Mouse (Mus musculus) liver, postnatal 0 days (tissue): ENCODE measurements around the gene Gabbr1. TPM values are rescaled to one million over a fixed set of nuclear protein-coding genes. Genes with fewer than 3 reads are reported as not detected.

Experiments used
- ATAC-seq: fragments of 200-750 bp; cut with Nextera tagmentation; 2 replicates; pipeline ENCODE4 v1.8.0; 2017; ENCODE audit warnings: mild to moderate bottlenecking, moderate library complexity
- DNase-seq: peaks from one replicate; pipeline ENCODE4 v3.0.0-alpha.2; 2016
- H3K27ac ChIP-seq: fragments of 300-500 bp; sonication (generic); 2 replicates; pipeline ENCODE4 v1.5.1; 2014; ENCODE audit warnings: antibody characterized with exemption, moderate library complexity, mild to moderate bottlenecking, low read depth
- H3K27me3 ChIP-seq: fragments of 300-500 bp; sonication (generic); 2 replicates; pipeline ENCODE4 v1.6.1; 2014; ENCODE audit warnings: low read length, control low read depth, mixed read lengths; ENCODE audit not compliant: insufficient read depth
- H3K36me3 ChIP-seq: fragments of 300-500 bp; sonication (generic); replicated peaks from 2 replicates; pipeline ENCODE4 v1.6.1; 2014; ENCODE audit warnings: mild to moderate bottlenecking, control low read depth, low read length, moderate library complexity, mixed read lengths; ENCODE audit not compliant: insufficient read depth
- H3K4me1 ChIP-seq: fragments of 300-500 bp; sonication (generic); 2 replicates; pipeline ENCODE4 v1.6.1; 2014; ENCODE audit warnings: antibody characterized with exemption, mild to moderate bottlenecking, control low read depth; ENCODE audit not compliant: insufficient read depth
- H3K4me2 ChIP-seq: fragments of 300-500 bp; sonication (generic); 2 replicates; pipeline ENCODE4 v1.6.1; 2014; ENCODE audit warnings: low read depth, mild to moderate bottlenecking, low read length, moderate library complexity, mixed read lengths
- H3K4me3 ChIP-seq: fragments of 300-500 bp; sonication (generic); 2 replicates; pipeline ENCODE4 v1.5.1; 2014; ENCODE audit warnings: low read depth, low read length
- H3K9ac ChIP-seq: fragments of 300-500 bp; sonication (generic); replicated peaks from 2 replicates; pipeline ENCODE4 v1.6.1; 2014; ENCODE audit warnings: mild to moderate bottlenecking, moderate library complexity
- H3K9me3 ChIP-seq: fragments of 300-500 bp; sonication (generic); 2 replicates; pipeline ENCODE4 v1.6.1; 2016; ENCODE audit warnings: mild to moderate bottlenecking, control low read depth, low read length, mixed read lengths
- CTCF ChIP-seq: sonication (generic); IDR thresholded peaks from 2 replicates; pipeline ENCODE4 v1.5.1; 2016; ENCODE audit warnings: antibody characterized with exemption, low read depth
- EP300 ChIP-seq: IDR thresholded peaks from 2 replicates; pipeline ENCODE4 v1.6.1; 2016; ENCODE audit warnings: antibody characterized with exemption, low read depth, mild to moderate bottlenecking
- WGBS: fragments of 180-500 bp; shearing (Covaris S2); extraction: QIAGEN DNeasy Blood & Tissue Kit; methylation state at CpG from one replicate; pipeline ENCODE4 v1.1.7; 2014; ENCODE audit not compliant: insufficient replicate concordance; 5-methylcytosine and 5-hydroxymethylcytosine counted together
- polyA plus RNA-seq: library from polyadenylated mRNA; unstranded; fragments of >200 nt; fragmentation: Nextera tagmentation; extraction: Ambion mirVana; gene quantifications from 2 replicates; pipeline ENCODE4 v1.2.1, GENCODE M21; 2015

Gene Gabbr1
- polyA plus RNA-seq, 1 experiment from 2014 or later: 0.46 TPM

DNA sequence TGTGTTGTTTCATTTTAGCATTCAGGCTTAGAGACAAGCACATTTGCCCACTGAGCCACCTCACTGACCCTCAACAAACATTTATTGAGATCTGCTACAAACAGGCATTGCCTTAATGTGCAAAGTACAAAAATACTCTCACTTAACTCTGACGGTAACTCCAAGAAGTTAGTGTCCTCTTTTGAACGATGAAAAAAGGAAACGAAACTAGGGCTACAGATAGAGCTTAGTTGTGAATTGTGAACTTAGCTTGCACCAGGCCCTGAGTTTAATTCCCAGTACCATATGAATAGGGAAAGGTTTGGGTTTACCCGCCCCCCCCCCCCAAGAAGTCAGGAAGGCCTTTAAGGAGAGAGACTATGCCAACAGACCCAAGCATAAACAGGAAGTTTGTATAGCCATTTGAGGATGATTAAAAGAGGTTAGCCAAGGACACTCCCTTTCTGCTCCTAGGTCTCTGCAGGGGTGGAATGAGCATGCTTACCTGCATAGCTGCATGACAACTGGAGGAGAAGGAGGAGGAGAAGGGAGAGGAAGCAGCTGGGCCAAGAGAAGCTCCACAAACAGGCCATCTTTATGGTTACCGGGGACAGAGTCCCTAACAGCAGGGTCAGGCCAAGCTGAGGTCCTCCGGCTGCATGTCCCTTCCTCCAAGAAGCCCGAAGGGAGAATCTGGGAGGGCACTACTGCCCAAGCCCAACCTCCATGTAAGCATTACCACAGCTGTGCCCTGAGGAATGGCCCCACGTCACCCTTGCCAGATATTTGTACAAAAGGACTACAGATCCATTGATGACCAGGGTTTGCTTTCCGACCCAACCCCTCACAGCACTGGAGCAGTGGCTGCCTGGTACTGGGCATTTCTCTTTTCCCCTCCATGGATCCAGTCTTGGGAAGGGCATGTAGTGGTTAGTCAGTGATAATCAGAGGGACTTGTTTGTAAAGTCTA, 22.9 kb upstream of the Gabbr1 start, which contains the start of gene Mog:
Mog (minus strand) TSS at position 771 of the 949 bp plus-strand sequence.
- TF ChIP-seq EP300 (no peak), CTCF (no peak)
- Histone ChIP-seq H3K4me3 (no peak within 1 kb of the TSS), H3K9ac (no peak within 1 kb of the TSS), H3K4me2 (no peak within 1 kb of the TSS), H3K27ac (no peak within 1 kb of the TSS), H3K36me3 (no peaks in the 10 kb centered on the region), H3K27me3 (no peaks in the 10 kb centered on the region), H3K4me1 (no peaks in the 10 kb centered on the region), H3K9me3 (no peaks in the 10 kb centered on the region)
- ATAC-seq: no peak
- no peak for DNase-seq
- WGBS: 62% methylated on average over 9 of the region's 9 CpGs

- Histone ChIP-seq H3K27ac (no peak overlapping the region), H3K27me3 (no peaks in the 10 kb centered on the region), H3K4me1 (no peaks in the 10 kb centered on the region), H3K9ac (no peak overlapping the region), H3K36me3 (no peaks in the 10 kb centered on the region), H3K4me2 (no peak overlapping the region), H3K9me3 (no peaks in the 10 kb centered on the region), H3K4me3 (no peak overlapping the region)
- ATAC-seq: no peak
- 66% methylated on average over 2 of the region's 2 CpGs for WGBS
- TF ChIP-seq EP300: no peak
- no peak for TF ChIP-seq CTCF
- no peak for DNase-seq
Measured at GRCm38 (mm10) chr17:37026425-37026824, 19.3 kb upstream of the Gabbr1 start.

- DNase-seq: no peak
- H3K9ac ChIP-seq: no peak overlapping the region
- no peak overlapping the region for H3K27ac ChIP-seq
- H3K4me1 ChIP-seq: no peaks in the 10 kb centered on the region
- no peak overlapping the region for H3K4me3 ChIP-seq
- H3K4me2 ChIP-seq: no peak overlapping the region
- WGBS: 84% methylated on average over 4 of the region's 4 CpGs
- no peaks in the 10 kb centered on the region for H3K36me3 ChIP-seq
- TF ChIP-seq EP300 (no peak), CTCF (no peak)
- no peak for ATAC-seq
- H3K27me3 ChIP-seq: no peaks in the 10 kb centered on the region
- no peaks in the 10 kb centered on the region for H3K9me3 ChIP-seq
Measured at GRCm38 (mm10) chr17:37027486-37027885, 18.3 kb upstream of the Gabbr1 start.

GRCm38 (mm10) chr17:37028212-37028611, 17.6 kb upstream of the Gabbr1 start:
- no peaks in the 10 kb centered on the region for H3K36me3 ChIP-seq
- no peaks in the 10 kb centered on the region for H3K27me3 ChIP-seq
- H3K9ac ChIP-seq: no peak overlapping the region
- peak overlapping the region; percentile 53; the same call in 1 of the 2 replicates for H3K4me3 ChIP-seq
- H3K4me2 ChIP-seq: peak overlapping the region; percentile 72
- no peak for ATAC-seq
- WGBS: 26% methylated on average over 10 of the region's 10 CpGs
- H3K4me1 ChIP-seq: no peaks in the 10 kb centered on the region
- no peak for TF ChIP-seq CTCF
- TF ChIP-seq EP300: no peak
- no peak overlapping the region for H3K27ac ChIP-seq
- DNase-seq: no peak
- no peaks in the 10 kb centered on the region for H3K9me3 ChIP-seq

DNA sequence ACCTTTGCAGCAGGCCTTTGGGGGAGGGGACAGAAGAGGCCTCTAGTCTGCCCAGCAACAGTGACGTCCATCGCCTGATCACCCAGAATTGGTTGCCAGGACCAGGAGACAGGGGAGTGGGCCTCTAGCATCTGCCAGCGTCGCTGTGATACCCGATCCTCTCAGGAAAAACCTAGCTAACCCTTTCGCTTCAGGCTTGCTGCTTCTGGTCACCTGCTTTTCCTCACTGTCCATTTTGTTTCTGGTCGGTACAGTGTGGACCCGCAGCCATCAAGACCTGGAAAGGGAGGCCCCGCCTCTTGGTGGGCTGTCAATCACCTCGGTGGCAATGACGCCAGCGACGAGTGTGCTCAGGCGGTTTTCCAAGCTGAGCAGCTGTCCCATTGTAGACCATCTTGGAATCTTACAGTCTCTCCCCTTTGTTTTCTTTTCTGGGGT, 17.1 kb upstream of the Gabbr1 start:
- peak; percentile 98 for ATAC-seq
- TF ChIP-seq EP300: no peak
- Histone ChIP-seq H3K27ac (peak overlapping the region; percentile 29; the same call in 1 of the 2 replicates), H3K27me3 (no peaks in the 10 kb centered on the region), H3K4me3 (peak overlapping the region; percentile 53), H3K9me3 (no peaks in the 10 kb centered on the region), H3K4me1 (no peaks in the 10 kb centered on the region), H3K9ac (peak overlapping the region; percentile 38; the same call in 1 of the 2 replicates), H3K36me3 (no peaks in the 10 kb centered on the region), H3K4me2 (peak overlapping the region; percentile 72)
- 2% methylated on average over 14 of the region's 14 CpGs for WGBS
- DNase-seq: peak; percentile 87

GRCm38 (mm10) chr17:37029162-37029561, 16.6 kb upstream of the Gabbr1 start:
- DNase-seq (no peak), ATAC-seq (no peak)
- 70% methylated on average over 7 of the region's 8 CpGs for WGBS
- peak overlapping the region; percentile 53 for H3K4me3 ChIP-seq
- no peaks in the 10 kb centered on the region for H3K27me3 ChIP-seq
- H3K4me2 ChIP-seq: peak overlapping the region; percentile 72; the same call in 1 of the 2 replicates
- H3K9me3 ChIP-seq: no peaks in the 10 kb centered on the region
- H3K4me1 ChIP-seq: no peaks in the 10 kb centered on the region
- H3K36me3 ChIP-seq: no peaks in the 10 kb centered on the region
- H3K9ac ChIP-seq: no peak overlapping the region
- TF ChIP-seq CTCF (no peak), EP300 (no peak)
- no peak overlapping the region for H3K27ac ChIP-seq
